Mouse (Mus musculus) embryonic fibroblast, embryonic 13.5 days (primary cell): ENCODE results near the gene Zfp346. TPM values are rescaled to one million over a fixed set of nuclear protein-coding genes. Genes with fewer than 3 reads are reported as not detected.
A peak's percentile ranks its signal among the peaks of the same experiment; 100 is the strongest.

Experiments
- H3K27ac ChIP-seq: 2 replicates; pipeline ENCODE4 v1.5.1; 2012; ENCODE audit warnings: low read length, control low read depth, inconsistent platforms; ENCODE audit not compliant: insufficient read depth
- H3K4me1 ChIP-seq: 2 replicates; pipeline ENCODE4 v1.6.1; 2011; ENCODE audit warnings: low read length; ENCODE audit not compliant: control insufficient read depth, insufficient read depth
- H3K4me3 ChIP-seq: 2 replicates; pipeline ENCODE4 v1.5.1; 2011; ENCODE audit warnings: mild to moderate bottlenecking, control low read depth, low read length; ENCODE audit not compliant: insufficient read depth
- CTCF ChIP-seq: IDR thresholded peaks from 2 replicates; pipeline ENCODE4 v1.5.1; 2011; ENCODE audit warnings: mild to moderate bottlenecking, control low read depth, low read length, moderate library complexity, borderline replicate concordance; ENCODE audit not compliant: insufficient read depth
- POLR2A ChIP-seq: IDR thresholded peaks from 2 replicates; pipeline ENCODE4 v1.6.1; 2011; ENCODE audit warnings: low read depth, mild to moderate bottlenecking, control low read depth, low read length, moderate library complexity
- polyA plus RNA-seq: library from polyadenylated mRNA; stranded (reverse); fragments of >200 nt; gene quantifications from 2 replicates; pipeline ENCODE4 v1.2.4, GENCODE M21; 2011; ENCODE audit warnings: low read depth; ENCODE audit not compliant: missing spikeins, insufficient read length

Gene Zfp346
- polyA plus RNA-seq, 1 experiment = 26.3 TPM

DNA sequence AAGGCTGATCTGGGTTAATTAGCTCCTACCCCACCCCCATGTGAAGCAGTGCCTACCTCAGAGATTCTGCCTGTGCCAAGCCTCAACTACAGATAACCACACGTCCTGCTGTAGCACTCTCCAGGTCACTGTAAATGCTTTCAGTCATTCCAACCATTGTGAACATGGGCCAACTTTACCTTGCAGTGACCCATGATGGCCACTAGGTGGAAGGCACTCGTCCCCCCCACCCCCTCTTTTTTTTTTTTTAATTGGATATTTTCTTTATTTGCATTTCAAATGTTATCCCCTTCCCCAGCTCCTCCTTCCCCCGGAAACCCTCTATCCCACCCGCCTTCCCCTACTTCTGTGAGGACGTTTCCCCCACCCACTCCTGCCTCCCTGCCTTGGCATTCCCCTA is 30.3 kb downstream of the Zfp346 start:
- Histone ChIP-seq H3K4me3 (no peak overlapping the region), H3K4me1 (no peaks in the 10 kb centered on the region), H3K27ac (no peak overlapping the region)
- TF ChIP-seq CTCF = peak; percentile 22; the same call in 1 of the 2 replicates
- no peak for TF ChIP-seq POLR2A

DNA sequence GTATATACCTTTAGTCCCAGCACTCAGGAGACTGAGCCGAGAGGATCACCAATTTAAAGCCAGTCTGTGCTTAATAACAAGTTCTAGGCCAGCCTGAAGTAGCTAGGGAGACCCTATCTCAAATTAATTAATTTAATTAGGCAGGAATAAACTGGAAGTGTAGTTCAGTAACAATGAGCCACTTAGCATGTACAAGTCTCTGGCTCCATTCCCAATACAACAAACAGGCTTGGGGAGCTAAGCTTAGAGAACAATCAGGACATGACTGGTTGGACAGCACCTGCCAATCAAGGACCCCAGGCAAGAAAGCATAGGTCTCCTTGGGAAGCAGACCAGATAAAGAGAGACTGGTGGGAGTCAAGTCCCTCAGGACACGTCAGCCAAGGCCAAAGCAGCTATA is 35.2 kb downstream of the Zfp346 start:
- Histone ChIP-seq H3K27ac (no peak overlapping the region), H3K4me1 (no peaks in the 10 kb centered on the region), H3K4me3 (no peak overlapping the region)
- TF ChIP-seq POLR2A (no peak), CTCF (no peak)

- no peaks in the 10 kb centered on the region for H3K4me1 ChIP-seq
- TF ChIP-seq CTCF = no peak
- no peak for TF ChIP-seq POLR2A
- peak within 1 kb of the TSS; percentile 27 for H3K4me3 ChIP-seq
- H3K27ac ChIP-seq = no peak within 1 kb of the TSS
These were observed 47.7 kb downstream of the Zfp346 start, which contains the start of gene Fgfr4 for GRCm38 (mm10) chr13:55152621-55153415. Fgfr4 (plus strand) TSS chr13:55152640.

- no peak for TF ChIP-seq POLR2A
- no peak for TF ChIP-seq CTCF
- Histone ChIP-seq H3K27ac (no peak overlapping the region), H3K4me3 (no peak overlapping the region), H3K4me1 (no peaks in the 10 kb centered on the region)
These were observed 48.8 kb downstream of the Zfp346 start for GRCm38 (mm10) chr13:55153951-55154350.

GRCm38 (mm10) chr13:55162365-55162764 is 57.3 kb downstream of the Zfp346 start:
- H3K4me1 ChIP-seq = no peaks in the 10 kb centered on the region
- TF ChIP-seq CTCF = no peak
- no peak for TF ChIP-seq POLR2A
- H3K27ac ChIP-seq = no peak overlapping the region
- no peak overlapping the region for H3K4me3 ChIP-seq

DNA sequence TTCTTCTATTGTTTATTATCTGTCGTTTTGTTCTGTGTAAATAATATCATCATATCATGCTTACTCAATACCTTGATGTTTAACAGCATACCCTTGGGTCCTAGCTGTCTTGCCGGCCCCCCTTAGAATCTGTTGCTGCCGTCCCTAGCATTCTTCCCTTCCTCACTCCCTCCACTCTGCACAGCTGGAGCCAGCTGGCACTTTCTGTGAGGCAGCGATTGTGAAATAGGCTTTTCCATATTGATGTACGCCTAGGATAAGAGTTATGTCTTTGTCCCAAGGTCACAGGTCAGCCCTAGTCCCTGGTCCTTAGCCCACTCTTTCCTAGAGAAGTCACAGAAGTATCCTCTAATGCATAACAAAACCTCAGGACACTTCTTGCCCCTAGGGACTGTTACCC is 58.4 kb downstream of the Zfp346 start:
- H3K4me1 ChIP-seq = no peaks in the 10 kb centered on the region
- H3K4me3 ChIP-seq = no peak overlapping the region
- TF ChIP-seq POLR2A = no peak
- no peak for TF ChIP-seq CTCF
- H3K27ac ChIP-seq = no peak overlapping the region

GRCm38 (mm10) chr13:55165831-55166339 is 60.8 kb downstream of the Zfp346 start:
- TF ChIP-seq CTCF = no peak
- TF ChIP-seq POLR2A = no peak
- Histone ChIP-seq H3K4me3 (no peak overlapping the region), H3K4me1 (no peaks in the 10 kb centered on the region), H3K27ac (no peak overlapping the region)

DNA sequence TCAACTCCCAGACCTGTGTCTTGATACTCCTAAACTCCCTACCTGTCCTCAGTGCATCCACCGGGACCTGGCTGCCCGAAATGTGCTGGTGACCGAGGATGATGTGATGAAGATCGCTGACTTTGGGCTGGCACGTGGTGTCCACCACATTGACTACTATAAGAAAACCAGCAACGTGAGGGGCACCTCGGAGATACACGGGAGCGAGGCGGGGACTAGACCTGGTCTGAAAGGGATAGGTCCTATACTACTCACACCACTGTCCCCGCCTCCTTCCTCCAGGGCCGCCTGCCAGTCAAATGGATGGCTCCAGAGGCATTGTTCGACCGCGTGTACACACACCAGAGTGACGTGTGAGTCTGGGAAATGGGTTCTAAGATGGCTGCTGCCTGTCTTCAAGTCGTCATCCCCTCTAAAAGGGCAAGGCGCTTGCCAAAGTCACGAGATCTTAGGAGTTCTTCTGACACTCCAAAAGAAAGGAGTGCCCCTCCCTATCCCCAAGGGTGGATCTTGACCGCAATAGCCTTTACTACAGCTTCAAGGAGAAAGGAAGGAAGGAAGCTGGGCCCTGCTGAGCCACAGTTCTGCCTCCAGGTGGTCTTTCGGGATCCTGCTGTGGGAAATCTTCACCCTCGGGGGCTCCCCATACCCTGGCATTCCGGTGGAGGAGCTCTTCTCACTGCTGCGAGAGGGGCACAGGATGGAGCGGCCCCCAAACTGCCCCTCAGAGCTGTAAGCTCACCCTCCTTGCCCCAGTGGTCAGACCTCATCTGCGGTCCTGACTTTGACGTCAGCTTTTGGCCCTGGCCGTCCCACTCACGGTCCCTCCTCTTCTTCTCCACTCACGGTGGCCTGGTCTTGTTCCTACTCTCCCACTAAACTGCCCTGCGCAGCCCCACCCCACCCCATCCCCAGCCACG is 62.0 kb downstream of the Zfp346 start:
- no peak overlapping the region for H3K4me3 ChIP-seq
- no peaks in the 10 kb centered on the region for H3K4me1 ChIP-seq
- TF ChIP-seq POLR2A (no peak), CTCF (no peak)
- no peak overlapping the region for H3K27ac ChIP-seq

DNA sequence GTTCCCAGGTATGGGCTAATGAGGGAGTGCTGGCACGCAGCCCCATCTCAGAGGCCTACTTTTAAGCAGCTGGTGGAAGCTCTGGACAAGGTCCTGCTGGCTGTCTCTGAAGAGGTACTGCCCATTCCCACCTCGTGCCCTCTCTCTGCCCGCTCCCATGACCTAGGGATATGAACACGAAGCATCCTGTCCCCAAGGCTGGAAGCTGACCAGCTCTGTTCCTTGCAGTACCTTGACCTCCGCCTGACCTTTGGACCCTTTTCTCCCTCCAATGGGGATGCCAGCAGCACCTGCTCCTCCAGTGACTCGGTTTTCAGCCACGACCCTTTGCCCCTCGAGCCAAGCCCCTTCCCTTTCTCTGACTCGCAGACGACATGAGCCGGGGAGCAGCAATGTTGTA is 62.7 kb downstream of the Zfp346 start:
- TF ChIP-seq POLR2A (no peak), CTCF (no peak)
- Histone ChIP-seq H3K4me3 (no peak overlapping the region), H3K27ac (no peak overlapping the region), H3K4me1 (no peaks in the 10 kb centered on the region)
